Mouse (Mus musculus): ENCODE measurements around the gene Frem1. TPM values are rescaled to one million over a fixed set of nuclear protein-coding genes. Genes with fewer than 3 reads are reported as not detected.

The Frem1 gene
- polyA plus RNA-seq, 1 experiment from 2014 or later: 1.5 TPM

DNA sequence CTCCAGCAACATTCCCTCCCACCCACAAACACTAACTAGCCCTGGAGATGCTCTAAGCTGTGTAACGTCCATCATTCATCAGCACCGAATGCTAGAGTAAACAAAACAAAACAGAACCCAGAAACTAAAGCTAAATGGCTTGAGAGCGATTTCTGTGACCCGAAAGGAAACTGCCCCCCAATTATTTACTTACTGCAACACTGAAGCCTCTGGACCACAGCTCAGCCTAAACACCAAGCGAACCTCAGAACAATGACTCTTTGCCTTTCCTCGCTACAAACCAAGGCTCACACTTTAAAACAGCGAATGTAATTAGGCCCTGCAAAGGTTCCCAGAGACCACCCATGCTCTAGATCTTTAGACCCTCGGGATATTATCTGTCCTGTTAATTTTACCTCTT, 963 bp downstream of the Frem1 start:
- ATAC-seq: no peak
- WGBS: 24% methylated on average over 8 of the region's 8 CpGs
- no peaks in the 10 kb centered on the region; the same call in 1 of the 2 replicates for H3K27me3 ChIP-seq (replicated peaks; ENCODE audit: control insufficient read depth, insufficient read depth, low read length)
- H3K4me3 ChIP-seq (ENCODE audit: low read depth, low read length): peak overlapping the region; percentile 34
- no peak overlapping the region for H3K9ac ChIP-seq (ENCODE audit: low read depth, low read length)
- no peak for TF ChIP-seq CTCF (IDR thresholded peaks at IDR 0.05; ENCODE audit: low read depth)
- no peaks in the 10 kb centered on the region for H3K36me3 ChIP-seq (ENCODE audit: control insufficient read depth, insufficient read depth)
- peak overlapping the region; percentile 49 for H3K4me2 ChIP-seq (replicated peaks; ENCODE audit: low read depth)
- no peaks in the 10 kb centered on the region for H3K4me1 ChIP-seq (replicated peaks; ENCODE audit: control insufficient read depth, insufficient read depth, low read length)
- H3K9me3 ChIP-seq (ENCODE audit: control insufficient read depth): no peaks in the 10 kb centered on the region
- no peak overlapping the region for H3K27ac ChIP-seq (ENCODE audit: low read depth, low read length)

DNA sequence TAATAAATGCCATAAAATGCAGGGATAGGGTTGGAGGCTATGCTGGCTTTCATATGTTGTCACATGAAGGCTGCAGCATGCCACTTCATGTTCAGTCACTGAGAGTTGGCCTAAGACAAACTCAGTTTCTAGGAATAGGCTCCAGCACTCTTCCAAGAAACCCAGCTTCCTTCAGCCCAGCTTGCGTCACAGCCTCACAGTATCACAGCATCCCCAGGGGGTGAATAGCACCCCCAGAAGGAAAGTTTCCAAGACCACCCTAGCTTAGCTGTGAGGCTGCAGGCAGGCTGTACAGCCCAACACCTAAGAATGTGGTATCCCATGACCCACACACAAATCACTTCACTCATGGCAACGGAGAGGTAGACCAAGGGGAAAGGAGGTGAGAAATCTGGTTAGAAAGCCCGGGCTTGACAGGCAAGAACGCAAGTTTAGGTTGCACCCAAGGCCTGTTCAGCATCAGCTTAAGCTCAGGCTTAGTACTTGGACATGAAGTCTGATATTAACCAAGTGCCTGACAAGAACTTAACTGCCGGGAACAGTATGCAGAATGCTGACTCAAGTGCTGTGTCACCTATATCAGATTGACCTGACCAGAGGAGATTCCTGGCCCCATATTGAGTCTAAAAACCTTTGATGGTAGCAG, 1.9 kb downstream of the Frem1 start:
- WGBS: 67% methylated on average over 5 of the region's 5 CpGs
- peak overlapping the region; percentile 49 for H3K4me2 ChIP-seq (replicated peaks; ENCODE audit: low read depth)
- no peaks in the 10 kb centered on the region for H3K4me1 ChIP-seq (replicated peaks; ENCODE audit: control insufficient read depth, insufficient read depth, low read length)
- no peak overlapping the region for H3K9ac ChIP-seq (ENCODE audit: low read depth, low read length)
- H3K27ac ChIP-seq (ENCODE audit: low read depth, low read length): peak overlapping the region; percentile 21; the same call in 1 of the 2 replicates
- TF ChIP-seq CTCF (IDR thresholded peaks at IDR 0.05; ENCODE audit: low read depth): 0 out of 2 replicates have a peak, but pooled peaks have one; percentile 2
- ATAC-seq: no peak
- peak overlapping the region; percentile 34; the same call in 1 of the 2 replicates for H3K4me3 ChIP-seq (ENCODE audit: low read depth, low read length)
- no peaks in the 10 kb centered on the region for H3K36me3 ChIP-seq (ENCODE audit: control insufficient read depth, insufficient read depth)
- no peaks in the 10 kb centered on the region; the same call in 1 of the 2 replicates for H3K27me3 ChIP-seq (replicated peaks; ENCODE audit: control insufficient read depth, insufficient read depth, low read length)
- no peaks in the 10 kb centered on the region for H3K9me3 ChIP-seq (ENCODE audit: control insufficient read depth)

DNA sequence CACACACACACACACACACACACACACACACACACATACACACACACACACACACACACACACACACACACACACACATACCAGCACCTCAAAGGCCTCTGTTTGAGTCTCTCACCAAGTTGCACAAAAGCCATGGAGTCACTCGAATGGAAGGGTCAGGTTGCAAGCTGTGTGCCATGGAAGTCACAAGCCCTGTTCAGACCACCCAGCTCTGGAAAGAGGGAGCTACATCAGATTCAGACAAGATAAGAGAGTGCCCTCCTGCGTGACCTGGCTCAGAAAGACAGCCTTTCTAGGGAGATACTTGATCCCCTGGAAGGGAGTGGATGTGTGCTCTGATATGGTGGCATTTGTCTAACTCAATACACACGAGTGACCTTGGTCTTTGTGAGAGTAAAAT, 2.9 kb downstream of the Frem1 start:
- Histone ChIP-seq H3K27ac (ENCODE audit: low read depth, low read length) (no peak overlapping the region), H3K27me3 (replicated peaks; ENCODE audit: control insufficient read depth, insufficient read depth, low read length) (no peaks in the 10 kb centered on the region; the same call in 1 of the 2 replicates), H3K4me2 (replicated peaks; ENCODE audit: low read depth) (no peak overlapping the region), H3K9me3 (ENCODE audit: control insufficient read depth) (no peaks in the 10 kb centered on the region), H3K36me3 (ENCODE audit: control insufficient read depth, insufficient read depth) (no peaks in the 10 kb centered on the region), H3K4me3 (ENCODE audit: low read depth, low read length) (no peak overlapping the region), H3K9ac (ENCODE audit: low read depth, low read length) (no peak overlapping the region), H3K4me1 (replicated peaks; ENCODE audit: control insufficient read depth, insufficient read depth, low read length) (no peaks in the 10 kb centered on the region)
- no peak for ATAC-seq
- 46% methylated on average over 3 of the region's 3 CpGs for WGBS
- no peak for TF ChIP-seq CTCF (IDR thresholded peaks at IDR 0.05; ENCODE audit: low read depth)

DNA sequence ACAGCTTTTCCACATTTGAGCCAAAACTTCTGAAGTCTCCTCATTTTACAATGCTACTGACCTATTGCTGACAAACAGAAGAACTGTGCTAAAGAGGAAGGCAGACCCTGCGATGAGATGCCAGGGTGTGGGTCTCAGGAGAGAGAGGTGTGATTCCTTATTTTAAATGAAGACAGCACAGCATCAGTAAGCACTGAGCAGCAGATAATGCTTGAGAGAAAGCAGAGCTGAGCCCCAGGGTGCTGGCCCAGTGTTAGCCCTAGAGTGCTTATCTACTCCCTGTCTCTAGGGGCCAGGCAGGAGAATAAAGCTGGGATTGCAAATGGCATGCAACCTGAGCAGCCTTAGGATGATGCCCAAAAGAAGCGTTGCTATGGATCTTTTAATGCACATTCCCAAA, 3.6 kb downstream of the Frem1 start:
- WGBS: 37% methylated on average over 2 of the region's 2 CpGs
- no peak overlapping the region for H3K4me3 ChIP-seq (ENCODE audit: low read depth, low read length)
- H3K27me3 ChIP-seq (replicated peaks; ENCODE audit: control insufficient read depth, insufficient read depth, low read length): no peaks in the 10 kb centered on the region; the same call in 1 of the 2 replicates
- no peak for ATAC-seq
- no peak overlapping the region for H3K4me2 ChIP-seq (replicated peaks; ENCODE audit: low read depth)
- H3K36me3 ChIP-seq (ENCODE audit: control insufficient read depth, insufficient read depth): no peaks in the 10 kb centered on the region
- no peak overlapping the region for H3K9ac ChIP-seq (ENCODE audit: low read depth, low read length)
- H3K27ac ChIP-seq (ENCODE audit: low read depth, low read length): no peak overlapping the region
- no peaks in the 10 kb centered on the region for H3K9me3 ChIP-seq (ENCODE audit: control insufficient read depth)
- TF ChIP-seq CTCF (IDR thresholded peaks at IDR 0.05; ENCODE audit: low read depth): no peak
- H3K4me1 ChIP-seq (replicated peaks; ENCODE audit: control insufficient read depth, insufficient read depth, low read length): no peaks in the 10 kb centered on the region

DNA sequence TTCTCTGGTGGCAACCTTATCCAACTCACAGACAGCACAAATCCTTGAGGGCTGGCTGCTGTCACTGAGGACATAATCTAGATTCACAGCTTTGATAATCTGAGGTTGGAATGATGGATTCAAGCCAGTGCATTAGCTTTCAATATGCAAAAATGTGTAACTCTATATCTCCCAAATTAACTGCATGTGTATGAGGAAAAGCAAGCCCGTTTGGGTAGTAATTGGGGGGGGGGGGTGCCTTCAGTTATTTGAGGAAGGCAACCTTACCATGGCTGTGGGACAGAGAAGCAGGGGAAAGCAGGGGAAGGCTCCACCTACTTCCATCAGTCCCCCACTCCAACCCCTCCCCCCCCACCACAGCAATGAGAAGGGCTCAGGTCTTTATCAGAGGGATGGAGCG, 5.3 kb downstream of the Frem1 start:
- TF ChIP-seq CTCF (IDR thresholded peaks at IDR 0.05; ENCODE audit: low read depth): no peak

DNA sequence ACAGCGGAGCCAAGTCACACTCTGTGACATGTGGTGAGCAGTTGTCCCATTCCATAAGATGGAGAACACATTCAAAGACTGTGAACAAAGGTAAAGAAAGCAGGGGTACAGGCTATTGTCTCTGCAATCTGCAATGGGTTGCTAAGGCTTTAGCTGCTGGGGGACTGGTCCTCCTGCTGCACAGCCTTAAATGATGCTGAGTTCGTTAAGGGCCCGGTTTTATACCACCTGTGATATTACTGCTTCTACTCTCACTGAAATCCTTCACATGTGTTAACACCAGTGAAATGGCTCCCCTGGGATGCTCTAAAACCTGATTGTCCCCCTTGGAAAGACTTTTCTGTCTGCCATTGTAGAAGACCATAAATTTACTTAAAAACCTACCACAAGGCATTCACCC, 6.1 kb downstream of the Frem1 start:
- no peak for TF ChIP-seq CTCF (IDR thresholded peaks at IDR 0.05; ENCODE audit: low read depth)
- Histone ChIP-seq H3K9me3 (ENCODE audit: control insufficient read depth) (no peaks in the 10 kb centered on the region), H3K4me3 (ENCODE audit: low read depth, low read length) (no peak overlapping the region), H3K4me2 (replicated peaks; ENCODE audit: low read depth) (no peak overlapping the region), H3K9ac (ENCODE audit: low read depth, low read length) (no peak overlapping the region), H3K27ac (ENCODE audit: low read depth, low read length) (no peak overlapping the region), H3K4me1 (replicated peaks; ENCODE audit: control insufficient read depth, insufficient read depth, low read length) (no peaks in the 10 kb centered on the region), H3K27me3 (replicated peaks; ENCODE audit: control insufficient read depth, insufficient read depth, low read length) (no peaks in the 10 kb centered on the region; the same call in 1 of the 2 replicates), H3K36me3 (ENCODE audit: control insufficient read depth, insufficient read depth) (no peaks in the 10 kb centered on the region)
- WGBS: 85% methylated on average over 3 of the region's 3 CpGs
- no peak for ATAC-seq

More for the DNA sequence above, 5.3 kb downstream of the Frem1 start:
- no peak overlapping the region for H3K9ac ChIP-seq (ENCODE audit: low read depth, low read length)
- H3K27me3 ChIP-seq (replicated peaks; ENCODE audit: control insufficient read depth, insufficient read depth, low read length): no peaks in the 10 kb centered on the region; the same call in 1 of the 2 replicates
- 55% methylated on average over 2 of the region's 2 CpGs for WGBS
- H3K9me3 ChIP-seq (ENCODE audit: control insufficient read depth): no peaks in the 10 kb centered on the region
- no peak overlapping the region for H3K4me3 ChIP-seq (ENCODE audit: low read depth, low read length)
- no peak overlapping the region for H3K4me2 ChIP-seq (replicated peaks; ENCODE audit: low read depth)
- ATAC-seq: no peak
- no peaks in the 10 kb centered on the region for H3K4me1 ChIP-seq (replicated peaks; ENCODE audit: control insufficient read depth, insufficient read depth, low read length)
- H3K27ac ChIP-seq (ENCODE audit: low read depth, low read length): no peak overlapping the region
- H3K36me3 ChIP-seq (ENCODE audit: control insufficient read depth, insufficient read depth): no peaks in the 10 kb centered on the region
